Mouse (Mus musculus) cerebellum, postnatal 36 days (tissue): ENCODE measurements around the gene Ankrd44.
A peak's percentile ranks its signal among the peaks of the same experiment; 100 is the strongest.

Source experiments
- DNase-seq, 2 experiments: peaks; one replicate each; pipeline ENCODE4 v3.0.0; 2021 to 2022; ENCODE audit warnings: mixed read lengths in 2 of 2

Ankrd44 gene

GRCm38 (mm10) chr1:54844361-54844760 is 81.8 kb downstream of the Ankrd44 start:
- no peak for DNase-seq

- DNase-seq, result no peak
Observed at GRCm38 (mm10) chr1:54842765-54843461, 83.3 kb downstream of the Ankrd44 start.

GRCm38 (mm10) chr1:54841788-54842187 is 84.4 kb downstream of the Ankrd44 start:
- DNase-seq, result no peak

- no peak for DNase-seq
Observed at GRCm38 (mm10) chr1:54840040-54840439, 86.1 kb downstream of the Ankrd44 start.

- DNase-seq, result no peak
Observed at GRCm38 (mm10) chr1:54838486-54838805, 87.7 kb downstream of the Ankrd44 start.

GRCm38 (mm10) chr1:54837721-54838485 is 88.3 kb downstream of the Ankrd44 start:
- DNase-seq, result no peak

GRCm38 (mm10) chr1:54835661-54836205 is 90.5 kb downstream of the Ankrd44 start:
- DNase-seq, result no peak

- DNase-seq, result no peak
Observed at GRCm38 (mm10) chr1:54833221-54833620, 93.0 kb downstream of the Ankrd44 start.

GRCm38 (mm10) chr1:54832765-54833164 is 93.4 kb downstream of the Ankrd44 start:
- peak in 1 of 2 experiments; percentile 24 for DNase-seq

- DNase-seq, result no peak
Observed at GRCm38 (mm10) chr1:54830223-54830622, 96.0 kb downstream of the Ankrd44 start.

GRCm38 (mm10) chr1:54829681-54830213 is 96.4 kb downstream of the Ankrd44 start:
- DNase-seq, result no peak

- DNase-seq, result no peak
Observed at GRCm38 (mm10) chr1:54827827-54828226, 98.4 kb downstream of the Ankrd44 start.

- no peak for DNase-seq
Observed at GRCm38 (mm10) chr1:54827351-54827750, 98.8 kb downstream of the Ankrd44 start.

GRCm38 (mm10) chr1:54826426-54826986 is 99.7 kb downstream of the Ankrd44 start:
- DNase-seq, result peak; percentile 20 to 27

GRCm38 (mm10) chr1:54825718-54826425 is 100.3 kb downstream of the Ankrd44 start:
- no peak for DNase-seq

- no peak for DNase-seq
Observed at GRCm38 (mm10) chr1:54824106-54824808, 101.9 kb downstream of the Ankrd44 start.

GRCm38 (mm10) chr1:54821797-54822196 is 104.4 kb downstream of the Ankrd44 start:
- no peak for DNase-seq

- DNase-seq, result no peak
Observed at GRCm38 (mm10) chr1:54815206-54815855, 110.9 kb downstream of the Ankrd44 start.

GRCm38 (mm10) chr1:54809811-54810549 is 116.2 kb downstream of the Ankrd44 start:
- no peak for DNase-seq

GRCm38 (mm10) chr1:54809098-54809490 is 117.1 kb downstream of the Ankrd44 start:
- DNase-seq, result no peak
